In the genomic region with DNA sequence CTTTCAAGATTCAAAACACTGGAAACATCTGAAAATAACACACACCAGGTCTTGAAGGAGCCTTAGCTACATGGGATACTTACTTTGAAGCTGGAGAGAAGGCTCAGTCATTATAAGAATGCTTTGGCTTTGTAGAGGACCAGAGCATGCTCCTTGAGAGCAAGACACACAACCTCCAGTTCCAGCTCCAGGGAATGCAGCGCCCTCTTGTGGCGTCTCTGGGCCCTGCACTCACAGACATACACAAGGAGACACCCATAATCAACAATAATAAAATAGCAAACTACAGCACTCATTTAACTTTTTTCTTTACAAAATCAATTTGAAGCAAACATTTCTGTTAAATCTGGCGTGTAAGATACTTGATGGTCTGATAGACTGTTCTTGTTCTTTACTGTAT, we compare ENCODE assay signal across 8 mouse cellular contexts.
A peak's percentile ranks its signal among the peaks of the same experiment; 100 is the strongest.
DNase-seq lines count a peak whose midpoint lies in the region; ATAC-seq and TF ChIP-seq lines count a peak whose summit lies in the region.

No protein-coding gene starts in this region.

- H3K4me1 ChIP-seq in hindbrain, postnatal 0 days (ENCODE audit: insufficient read depth, low read length) = no peaks in the 10 kb centered on the region
- no peaks in the 10 kb centered on the region for H3K4me1 ChIP-seq in hindbrain, embryonic 16.5 days (ENCODE audit: control insufficient read depth, insufficient read depth, low read depth, low read length)
- H3K4me1 ChIP-seq in midbrain, embryonic 16.5 days (ENCODE audit: control insufficient read depth, insufficient read depth, low read length) = no peaks in the 10 kb centered on the region

- H3K4me2 ChIP-seq in hindbrain, postnatal 0 days (ENCODE audit: low read depth, low read length) = no peak overlapping the region
- no peak overlapping the region for H3K4me2 ChIP-seq in hindbrain, embryonic 16.5 days (ENCODE audit: low read length)
- no peak overlapping the region for H3K4me2 ChIP-seq in midbrain, embryonic 16.5 days (ENCODE audit: low read length)

- no peak overlapping the region for H3K27ac ChIP-seq in hindbrain, postnatal 0 days
- no peak overlapping the region for H3K27ac ChIP-seq in hindbrain, embryonic 16.5 days (ENCODE audit: low read depth, low read length)
- H3K27ac ChIP-seq in midbrain, embryonic 16.5 days (ENCODE audit: low read length) = no peak overlapping the region

- DNase-seq in hindbrain, postnatal 0 days (ENCODE audit: low spot score) = no peak
- DNase-seq in spleen, adult 12 weeks (ENCODE audit: low spot score) = peak; percentile 1
- no peak for DNase-seq in spleen, adult 18-20 months
- peak; percentile 10 for DNase-seq in c-Kit-positive CD71-negative TER-119-negative erythroid progenitor cells, embryonic 14.5 days (ENCODE audit: low read depth)
- DNase-seq in adipocyte (ENCODE audit: low spot score) = no peak

- H3K4me3 ChIP-seq in hindbrain, postnatal 0 days (ENCODE audit: low read length) = no peak overlapping the region
- no peak overlapping the region for H3K4me3 ChIP-seq in hindbrain, embryonic 16.5 days (ENCODE audit: low read length)
- H3K4me3 ChIP-seq in midbrain, embryonic 16.5 days (ENCODE audit: low read depth, low read length) = no peak overlapping the region

- peak; percentile 67 for TF ChIP-seq CTCF in hindbrain, postnatal 0 days (IDR thresholded peaks at IDR 0.05; ENCODE audit: low read depth)

- H3K36me3 ChIP-seq in hindbrain, postnatal 0 days (ENCODE audit: insufficient read depth, low read length) = no peaks in the 10 kb centered on the region
- no peaks in the 10 kb centered on the region for H3K36me3 ChIP-seq in hindbrain, embryonic 16.5 days (ENCODE audit: control insufficient read depth, insufficient read depth, low read length)
- H3K36me3 ChIP-seq in midbrain, embryonic 16.5 days (ENCODE audit: control insufficient read depth, insufficient read depth, low read length) = no peaks in the 10 kb centered on the region

- WGBS in hindbrain, postnatal 0 days = 47% methylated on average over 3 of the region's 3 CpGs
- WGBS in hindbrain, embryonic 16.5 days = 50% methylated on average over 3 of the region's 3 CpGs
- 52% methylated on average over 3 of the region's 3 CpGs for WGBS in midbrain, embryonic 16.5 days

- H3K9ac ChIP-seq in hindbrain, postnatal 0 days (replicated peaks; ENCODE audit: low read length) = no peak overlapping the region
- no peak overlapping the region for H3K9ac ChIP-seq in hindbrain, embryonic 16.5 days (ENCODE audit: low read depth, low read length)
- H3K9ac ChIP-seq in midbrain, embryonic 16.5 days (ENCODE audit: low read depth, low read length) = no peak overlapping the region

- H3K27me3 ChIP-seq in hindbrain, postnatal 0 days (ENCODE audit: insufficient read depth, low read length) = no peaks in the 10 kb centered on the region
- no peaks in the 10 kb centered on the region for H3K27me3 ChIP-seq in hindbrain, embryonic 16.5 days (replicated peaks; ENCODE audit: control insufficient read depth, insufficient read depth, low read length)
- H3K27me3 ChIP-seq in midbrain, embryonic 16.5 days (ENCODE audit: control insufficient read depth, insufficient read depth, low read depth, low read length) = no peaks in the 10 kb centered on the region

- no peak for ATAC-seq in hindbrain, postnatal 0 days
- no peak for ATAC-seq in hindbrain, embryonic 16.5 days
- peak; percentile 81 for ATAC-seq in megakaryocyte progenitor cell, adult 5-6 weeks (replicated peaks; ENCODE audit: poor library complexity)
- no peak for ATAC-seq in midbrain, embryonic 16.5 days

- no peaks in the 10 kb centered on the region for H3K9me3 ChIP-seq in hindbrain, postnatal 0 days (ENCODE audit: low read length)
- H3K9me3 ChIP-seq in hindbrain, embryonic 16.5 days (ENCODE audit: control insufficient read depth, low read length) = no peaks in the 10 kb centered on the region
- H3K9me3 ChIP-seq in midbrain, embryonic 16.5 days (replicated peaks; ENCODE audit: control insufficient read depth, low read length, poor library complexity, severe bottlenecking) = no peaks in the 10 kb centered on the region

Comparison
In these comparisons a context has a peak if more than half of its experiments do, and no peak if none do; other contexts are left out.
1. DNase-seq: peak in spleen, adult 12 weeks (single experiment) and c-Kit-positive CD71-negative TER-119-negative erythroid progenitor cells, embryonic 14.5 days (single experiment); none in hindbrain, postnatal 0 days (single experiment), spleen, adult 18-20 months (0 of 2) and adipocyte (single experiment).